Mouse (Mus musculus): ENCODE data around the gene Psg16. TPM values are rescaled to one million over a fixed set of nuclear protein-coding genes. Genes with fewer than 3 reads are reported as not detected.
A peak's percentile ranks its signal among the peaks of the same experiment; 100 is the strongest.

Psg16 gene
- 0.10 and 0.11 TPM in 2 replicates for polyA plus RNA-seq (2014; fragmentation: Nextera tagmentation; extraction: Ambion mirVana)

DNA sequence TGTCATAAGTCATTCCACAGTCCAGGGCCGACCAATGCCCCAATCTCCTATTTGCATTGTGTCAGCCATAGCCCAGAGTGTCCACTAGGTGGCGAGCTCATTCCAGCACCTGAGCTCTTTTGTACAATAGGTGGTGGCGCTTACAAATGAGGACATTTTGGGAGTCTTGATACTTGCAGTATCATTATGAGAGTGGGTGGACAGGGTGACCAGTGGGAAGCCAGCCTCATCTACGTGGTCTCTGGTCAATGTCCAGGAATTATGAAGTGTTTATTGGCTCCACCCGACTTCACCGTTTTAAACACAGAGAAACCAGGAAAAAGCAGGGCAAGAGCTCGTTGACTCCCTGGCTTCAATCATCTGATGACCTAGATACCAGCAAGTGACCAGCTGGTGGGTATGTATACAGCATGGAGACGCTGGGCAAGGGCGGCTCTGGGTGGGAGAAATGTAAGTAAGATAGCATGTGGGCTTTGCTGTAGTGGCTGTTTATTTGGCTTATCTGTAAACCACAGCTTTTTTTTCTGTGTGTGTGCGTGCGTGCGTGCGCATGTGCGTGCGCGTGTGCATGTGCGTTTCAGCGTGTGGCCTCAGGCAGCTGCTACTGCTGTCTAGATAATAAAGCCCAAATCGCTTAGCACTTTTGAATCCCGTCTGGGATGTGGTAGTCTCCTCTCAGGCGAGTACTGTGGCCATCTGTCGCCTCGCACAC, at the start of gene Psg16:
TSS of gene Psg16 (plus strand) at position 137 of the 712 bp plus-strand sequence.
- no peaks in the 10 kb centered on the region for H3K36me3 ChIP-seq (replicated peaks; ENCODE audit: control insufficient read depth, insufficient read depth, low read depth, low read length)
- no peaks in the 10 kb centered on the region for H3K4me1 ChIP-seq (ENCODE audit: control insufficient read depth, insufficient read depth, low read length)
- WGBS: 68% methylated on average over 23 of the region's 23 CpGs
- no peak within 1 kb of the TSS for H3K4me2 ChIP-seq (ENCODE audit: low read depth, low read length)
- ATAC-seq (replicated peaks; ENCODE audit: insufficient number of reproducible peaks, low FRiP score, low TSS enrichment, low read depth) (0 out of 2 replicates have a peak, but pooled peaks have one; percentile 52), DNase-seq (ENCODE audit: low spot score) (peak; percentile 78)
- no peak within 1 kb of the TSS for H3K27ac ChIP-seq (replicated peaks; ENCODE audit: low read depth, low read length)
- H3K4me3 ChIP-seq (ENCODE audit: low read depth, low read length): no peak within 1 kb of the TSS
- no peaks in the 10 kb centered on the region for H3K27me3 ChIP-seq (ENCODE audit: control insufficient read depth, insufficient read depth, low read length)
- no peak within 1 kb of the TSS for H3K9ac ChIP-seq (replicated peaks; ENCODE audit: low read length)
- no peaks in the 10 kb centered on the region for H3K9me3 ChIP-seq (replicated peaks; ENCODE audit: control insufficient read depth, low read length)

DNA sequence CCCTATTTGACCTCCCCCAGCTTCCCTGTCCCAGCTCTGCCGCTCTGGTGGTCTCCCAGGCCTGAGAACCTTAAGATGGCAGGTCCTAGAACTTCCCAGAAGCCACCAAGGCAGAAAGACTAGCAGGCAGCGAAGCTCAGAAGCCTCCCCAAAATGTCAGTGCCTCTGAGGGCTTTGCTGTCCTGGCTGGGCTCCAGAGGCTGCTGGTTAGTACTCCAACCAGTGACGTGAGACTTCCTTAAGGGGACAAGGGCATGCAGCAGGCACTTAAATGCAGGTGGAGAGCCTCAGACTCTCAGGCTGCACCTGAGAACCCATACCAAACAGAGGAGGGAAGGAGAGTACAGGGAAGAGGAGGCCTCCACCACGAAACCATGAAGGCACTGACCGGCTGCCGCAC, 49.7 kb upstream of the Psg16 start:
- Histone ChIP-seq H3K4me2 (ENCODE audit: low read depth, low read length) (no peak overlapping the region), H3K27ac (replicated peaks; ENCODE audit: low read depth, low read length) (no peak overlapping the region), H3K27me3 (ENCODE audit: control insufficient read depth, insufficient read depth, low read length) (no peaks in the 10 kb centered on the region), H3K4me1 (ENCODE audit: control insufficient read depth, insufficient read depth, low read length) (peaks cover 3% of the 10 kb centered on the region; the same call in 1 of the 2 replicates), H3K4me3 (ENCODE audit: low read depth, low read length) (no peak overlapping the region), H3K9ac (replicated peaks; ENCODE audit: low read length) (no peak overlapping the region), H3K36me3 (replicated peaks; ENCODE audit: control insufficient read depth, insufficient read depth, low read depth, low read length) (peaks cover 3% of the 10 kb centered on the region), H3K9me3 (replicated peaks; ENCODE audit: control insufficient read depth, low read length) (no peaks in the 10 kb centered on the region)
- no peak for DNase-seq (ENCODE audit: low spot score)
- WGBS: 85% methylated on average over 6 of the region's 6 CpGs
- no peak for ATAC-seq (replicated peaks; ENCODE audit: insufficient number of reproducible peaks, low FRiP score, low TSS enrichment, low read depth)

DNA sequence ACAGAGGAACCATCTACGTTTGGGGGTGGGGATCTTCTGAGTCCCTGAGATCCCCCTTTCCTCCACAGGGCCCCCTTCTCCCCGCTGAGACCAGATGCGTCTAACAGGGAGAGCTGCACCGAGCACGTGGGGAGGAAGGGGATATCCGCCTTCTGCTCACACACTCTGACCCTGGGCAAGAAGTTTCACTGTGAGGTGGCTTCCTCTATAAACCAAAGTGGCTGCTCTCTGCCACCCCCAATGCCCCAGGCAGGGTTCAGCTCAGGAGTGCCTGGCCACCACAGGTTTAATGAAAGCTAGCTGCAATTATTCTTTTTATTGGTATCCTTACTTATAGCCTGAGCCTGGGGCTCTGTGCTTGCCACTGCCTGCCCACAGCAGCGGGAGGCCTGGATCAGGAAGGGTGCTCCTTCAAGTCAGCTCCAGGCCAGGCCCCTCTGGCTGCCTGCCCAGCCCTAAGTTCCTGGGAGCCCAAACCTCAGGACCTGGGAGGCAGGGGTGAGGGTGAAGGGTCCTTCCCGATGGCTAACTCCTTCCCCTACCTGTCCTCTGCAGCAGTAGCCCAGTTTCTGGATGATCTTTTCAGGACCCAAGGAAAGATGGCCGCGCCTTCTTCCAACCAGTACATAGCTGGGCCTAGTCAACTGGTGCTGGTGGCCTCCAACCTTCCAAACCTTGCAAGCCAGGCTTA, 48.9 kb upstream of the Psg16 start:
- Histone ChIP-seq H3K4me1 (ENCODE audit: control insufficient read depth, insufficient read depth, low read length) (peaks cover 3% of the 10 kb centered on the region; the same call in 1 of the 2 replicates), H3K36me3 (replicated peaks; ENCODE audit: control insufficient read depth, insufficient read depth, low read depth, low read length) (peaks cover 3% of the 10 kb centered on the region), H3K4me3 (ENCODE audit: low read depth, low read length) (no peak overlapping the region), H3K9me3 (replicated peaks; ENCODE audit: control insufficient read depth, low read length) (no peaks in the 10 kb centered on the region), H3K4me2 (ENCODE audit: low read depth, low read length) (no peak overlapping the region), H3K27me3 (ENCODE audit: control insufficient read depth, insufficient read depth, low read length) (no peaks in the 10 kb centered on the region), H3K9ac (replicated peaks; ENCODE audit: low read length) (no peak overlapping the region), H3K27ac (replicated peaks; ENCODE audit: low read depth, low read length) (no peak overlapping the region)
- DNase-seq (ENCODE audit: low spot score) (no peak), ATAC-seq (replicated peaks; ENCODE audit: insufficient number of reproducible peaks, low FRiP score, low TSS enrichment, low read depth) (no peak)
- 91% methylated on average over 10 of the region's 10 CpGs for WGBS

DNA sequence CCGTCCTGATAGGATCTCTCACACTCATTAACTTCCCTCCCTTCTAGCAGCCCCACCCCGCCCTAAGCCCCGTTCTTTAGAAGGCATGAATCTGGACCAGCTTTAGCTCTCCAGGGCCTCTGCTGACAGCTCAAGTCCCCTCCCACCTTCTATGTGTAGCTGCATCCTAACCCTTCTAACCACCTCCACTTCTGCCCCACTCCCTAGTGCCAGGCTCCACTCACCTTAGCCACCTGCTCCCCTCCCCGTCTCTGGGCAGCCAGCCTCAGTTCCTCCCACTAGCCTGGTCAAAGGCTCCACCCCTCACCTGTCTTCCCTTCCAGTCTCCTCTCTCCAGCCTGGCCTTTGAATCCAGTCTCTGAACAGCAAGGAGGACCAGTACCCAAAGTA, 48.3 kb upstream of the Psg16 start:
- peaks cover 3% of the 10 kb centered on the region for H3K36me3 ChIP-seq (replicated peaks; ENCODE audit: control insufficient read depth, insufficient read depth, low read depth, low read length)
- no peak overlapping the region for H3K4me3 ChIP-seq (ENCODE audit: low read depth, low read length)
- H3K4me2 ChIP-seq (ENCODE audit: low read depth, low read length): 0 out of 2 replicates have a peak overlapping the region, but pooled peaks have one; percentile 2
- no peaks in the 10 kb centered on the region for H3K9me3 ChIP-seq (replicated peaks; ENCODE audit: control insufficient read depth, low read length)
- no peak for DNase-seq (ENCODE audit: low spot score)
- H3K27me3 ChIP-seq (ENCODE audit: control insufficient read depth, insufficient read depth, low read length): no peaks in the 10 kb centered on the region
- ATAC-seq (replicated peaks; ENCODE audit: insufficient number of reproducible peaks, low FRiP score, low TSS enrichment, low read depth): no peak
- no peak overlapping the region for H3K27ac ChIP-seq (replicated peaks; ENCODE audit: low read depth, low read length)
- no peak overlapping the region for H3K9ac ChIP-seq (replicated peaks; ENCODE audit: low read length)
- WGBS: 69% methylated on average over 4 of the region's 4 CpGs
- peaks cover 3% of the 10 kb centered on the region; the same call in 1 of the 2 replicates for H3K4me1 ChIP-seq (ENCODE audit: control insufficient read depth, insufficient read depth, low read length)

DNA sequence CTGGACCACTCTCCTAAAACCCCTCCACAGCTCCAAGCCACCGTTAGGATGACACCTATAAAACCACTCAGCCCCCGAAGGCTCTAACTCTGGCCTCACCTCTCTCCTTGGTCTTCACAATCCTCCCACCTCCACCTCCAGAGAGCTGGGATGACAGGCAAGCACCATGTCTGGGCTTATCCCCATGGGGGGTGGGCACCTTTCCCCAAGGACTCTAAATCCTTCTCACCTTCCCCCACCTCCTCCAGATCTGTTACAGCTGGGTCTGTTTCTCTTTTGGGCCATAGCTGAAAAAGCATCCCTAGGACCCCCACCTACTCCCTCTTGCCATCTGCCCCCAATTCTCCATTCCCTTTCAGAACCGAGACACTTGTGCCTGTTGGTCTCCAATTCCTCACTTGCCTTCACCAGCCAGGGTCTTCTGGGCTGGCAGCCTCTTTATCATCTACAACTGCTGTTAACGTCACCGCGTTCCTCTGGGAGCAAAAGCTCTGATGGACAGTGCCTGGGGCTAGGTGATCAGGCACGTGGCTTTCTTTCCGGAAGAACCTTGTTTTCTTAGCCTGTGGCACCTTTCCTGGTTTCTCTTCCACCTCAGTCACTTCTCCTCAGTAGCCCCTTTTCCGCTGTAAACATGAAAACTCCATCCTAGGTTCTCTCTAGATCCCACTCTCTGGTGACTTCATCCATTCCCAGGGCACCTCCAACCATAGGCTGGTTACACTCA, 47.8 kb upstream of the Psg16 start:
- ATAC-seq (replicated peaks; ENCODE audit: insufficient number of reproducible peaks, low FRiP score, low TSS enrichment, low read depth): no peak
- WGBS: 56% methylated on average over 9 of the region's 9 CpGs
- Histone ChIP-seq H3K27ac (replicated peaks; ENCODE audit: low read depth, low read length) (no peak overlapping the region), H3K9me3 (replicated peaks; ENCODE audit: control insufficient read depth, low read length) (no peaks in the 10 kb centered on the region), H3K36me3 (replicated peaks; ENCODE audit: control insufficient read depth, insufficient read depth, low read depth, low read length) (peaks cover 3% of the 10 kb centered on the region), H3K27me3 (ENCODE audit: control insufficient read depth, insufficient read depth, low read length) (no peaks in the 10 kb centered on the region), H3K9ac (replicated peaks; ENCODE audit: low read length) (peak overlapping the region; percentile 83; the same call in 1 of the 2 replicates), H3K4me2 (ENCODE audit: low read depth, low read length) (peak overlapping the region; percentile 2; the same call in 1 of the 2 replicates), H3K4me1 (ENCODE audit: control insufficient read depth, insufficient read depth, low read length) (peaks cover 3% of the 10 kb centered on the region; the same call in 1 of the 2 replicates), H3K4me3 (ENCODE audit: low read depth, low read length) (peak overlapping the region; percentile 82)
- no peak for DNase-seq (ENCODE audit: low spot score)

DNA sequence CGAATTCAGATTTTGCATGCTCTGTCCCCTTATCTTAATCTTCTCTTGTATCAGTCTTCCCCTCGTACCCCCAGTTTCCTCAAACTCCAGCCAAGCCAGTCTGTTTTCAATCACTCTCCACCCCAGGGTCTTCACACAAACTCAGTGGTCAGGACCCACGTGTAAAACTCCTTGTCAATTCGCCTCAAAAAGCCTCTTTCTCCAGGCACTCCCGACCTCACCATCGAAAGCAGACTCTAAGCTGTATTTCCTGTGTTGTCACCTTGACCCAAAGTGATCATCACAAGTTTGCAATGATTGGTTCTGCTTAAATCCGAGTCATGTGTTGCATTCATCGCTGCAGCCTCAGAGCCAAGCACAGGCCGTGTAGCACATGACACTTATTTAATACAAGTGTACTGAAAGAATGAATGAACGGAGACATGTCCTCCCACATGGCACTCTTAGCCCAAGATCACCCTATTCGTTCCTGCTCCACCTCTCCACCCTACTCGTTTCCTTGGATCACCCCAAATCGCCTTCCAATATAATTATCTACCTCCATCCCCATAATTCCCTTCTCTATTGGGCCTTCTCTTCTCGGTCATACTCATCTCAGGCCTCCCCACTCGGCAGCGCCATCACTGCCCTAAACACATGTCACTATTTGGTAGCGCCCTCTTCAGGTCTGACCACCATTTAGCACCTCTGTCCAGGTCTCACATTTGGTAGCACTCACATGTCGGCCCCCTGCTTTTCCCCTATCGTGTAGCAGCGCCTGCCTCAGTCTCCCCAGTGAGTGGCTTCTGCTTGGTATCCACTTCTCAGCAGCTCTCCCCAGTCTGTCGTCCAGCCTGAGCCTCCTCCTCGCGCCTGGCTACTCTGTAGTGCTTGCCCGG, 46.9 kb upstream of the Psg16 start:
- 5% methylated on average over 24 of the region's 24 CpGs for WGBS
- Histone ChIP-seq H3K4me3 (ENCODE audit: low read depth, low read length) (peak overlapping the region; percentile 82), H3K9ac (replicated peaks; ENCODE audit: low read length) (peak overlapping the region; percentile 83), H3K4me1 (ENCODE audit: control insufficient read depth, insufficient read depth, low read length) (peaks cover 3% of the 10 kb centered on the region; the same call in 1 of the 2 replicates), H3K27ac (replicated peaks; ENCODE audit: low read depth, low read length) (no peak overlapping the region), H3K36me3 (replicated peaks; ENCODE audit: control insufficient read depth, insufficient read depth, low read depth, low read length) (no peaks in the 10 kb centered on the region; the same call in none of the 2 replicates), H3K4me2 (ENCODE audit: low read depth, low read length) (peak overlapping the region; percentile 69), H3K9me3 (replicated peaks; ENCODE audit: control insufficient read depth, low read length) (no peaks in the 10 kb centered on the region), H3K27me3 (ENCODE audit: control insufficient read depth, insufficient read depth, low read length) (no peaks in the 10 kb centered on the region)
- peak; percentile 79 for DNase-seq (ENCODE audit: low spot score)
- ATAC-seq (replicated peaks; ENCODE audit: insufficient number of reproducible peaks, low FRiP score, low TSS enrichment, low read depth): no peak

DNA sequence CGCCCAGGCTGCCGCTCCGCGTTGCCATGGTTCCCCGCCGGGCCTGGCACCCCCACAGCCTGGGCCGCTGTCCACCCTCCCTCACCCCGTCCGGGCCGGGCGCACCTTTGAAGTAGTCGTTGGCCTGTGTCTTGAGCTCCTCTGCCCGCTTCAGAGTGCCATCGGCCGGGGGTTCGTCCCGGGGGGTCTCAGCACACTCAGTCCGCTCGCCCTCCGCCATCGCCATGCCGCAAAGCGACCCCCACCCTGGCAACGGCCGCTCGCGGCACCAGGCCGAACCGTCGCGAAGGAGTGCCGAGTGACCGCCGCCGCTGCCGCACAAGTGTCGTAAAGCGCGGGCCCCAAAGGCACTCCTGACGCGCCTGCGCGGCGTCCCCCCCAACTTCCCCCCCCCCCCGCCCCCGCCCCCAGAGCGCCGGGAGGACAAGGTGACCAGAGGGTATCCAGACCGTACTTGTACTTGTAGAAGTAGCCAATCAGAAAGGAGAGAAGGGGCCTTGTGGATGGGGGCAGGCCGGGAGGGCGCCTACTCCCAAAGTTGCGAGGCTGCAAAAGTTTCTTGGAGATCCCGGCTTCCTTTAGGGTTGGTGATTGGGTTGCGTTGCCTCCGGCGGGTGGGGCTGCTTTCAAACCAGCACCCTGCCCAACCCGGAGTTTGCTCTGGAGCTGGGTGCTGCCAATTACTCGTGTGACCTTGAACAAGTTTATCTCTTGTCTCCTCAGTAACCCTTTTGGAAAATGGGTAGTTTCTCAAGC, 46.1 kb upstream of the Psg16 start, which contains the start of gene Ppp5c:
TSS of gene Ppp5c (minus strand) at position 337 of the 756 bp plus-strand sequence.
- H3K9ac ChIP-seq (replicated peaks; ENCODE audit: low read length): peak within 1 kb of the TSS; percentile 83
- peaks cover 3% of the 10 kb centered on the region; the same call in 1 of the 2 replicates for H3K4me1 ChIP-seq (ENCODE audit: control insufficient read depth, insufficient read depth, low read length)
- H3K27ac ChIP-seq (replicated peaks; ENCODE audit: low read depth, low read length): no peak within 1 kb of the TSS
- DNase-seq (ENCODE audit: low spot score): peak; percentile 95
- WGBS: under 1% methylated on average over 50 of the region's 58 CpGs
- no peaks in the 10 kb centered on the region for H3K27me3 ChIP-seq (ENCODE audit: control insufficient read depth, insufficient read depth, low read length)
- H3K4me3 ChIP-seq (ENCODE audit: low read depth, low read length): peak within 1 kb of the TSS; percentile 82
- ATAC-seq (replicated peaks; ENCODE audit: insufficient number of reproducible peaks, low FRiP score, low TSS enrichment, low read depth): peak; percentile 86
- no peaks in the 10 kb centered on the region; the same call in 1 of the 2 replicates for H3K36me3 ChIP-seq (replicated peaks; ENCODE audit: control insufficient read depth, insufficient read depth, low read depth, low read length)
- H3K9me3 ChIP-seq (replicated peaks; ENCODE audit: control insufficient read depth, low read length): no peaks in the 10 kb centered on the region
- peak within 1 kb of the TSS; percentile 69 for H3K4me2 ChIP-seq (ENCODE audit: low read depth, low read length)
